Mouse (Mus musculus): ENCODE data around the gene Caskin2.

Gene Caskin2

GRCm38 (mm10) chr11:115831518-115831917 is 18.1 kb upstream of the Caskin2 start:
- DNase-seq (ENCODE audit: low read depth, low spot score): no peak

GRCm38 (mm10) chr11:115830550-115831325 is 17.3 kb upstream of the Caskin2 start:
- DNase-seq (ENCODE audit: low read depth, low spot score): no peak

- no peak for DNase-seq (ENCODE audit: low read depth, low spot score)
Observed at GRCm38 (mm10) chr11:115829036-115829435, 15.6 kb upstream of the Caskin2 start.

GRCm38 (mm10) chr11:115827624-115828023 is 14.2 kb upstream of the Caskin2 start:
- no peak for DNase-seq (ENCODE audit: low read depth, low spot score)

GRCm38 (mm10) chr11:115826487-115826886 is 13.0 kb upstream of the Caskin2 start:
- no peak for DNase-seq (ENCODE audit: low read depth, low spot score)

- DNase-seq (ENCODE audit: low read depth, low spot score): no peak
Observed at GRCm38 (mm10) chr11:115824813-115825212, 11.4 kb upstream of the Caskin2 start.

- peak; percentile 71 for DNase-seq (ENCODE audit: low read depth, low spot score)
Observed at GRCm38 (mm10) chr11:115823774-115824740, 10.6 kb upstream of the Caskin2 start, which contains the start of gene Llgl2. Gene Llgl2, plus strand, starts transcription at chr11:115824049.

- no peak for DNase-seq (ENCODE audit: low read depth, low spot score)
Observed at GRCm38 (mm10) chr11:115821001-115821400, 7.6 kb upstream of the Caskin2 start.

- DNase-seq (ENCODE audit: low read depth, low spot score): no peak
Observed at GRCm38 (mm10) chr11:115819915-115820623, 6.6 kb upstream of the Caskin2 start.

GRCm38 (mm10) chr11:115817331-115817730 is 3.9 kb upstream of the Caskin2 start:
- no peak for DNase-seq (ENCODE audit: low read depth, low spot score)

- peak; percentile 67 for DNase-seq (ENCODE audit: low read depth, low spot score)
Observed at GRCm38 (mm10) chr11:115814605-115815450, 1.4 kb upstream of the Caskin2 start, which contains the start of gene Tsen54. Gene Tsen54, plus strand, starts transcription at chr11:115814724.

- no peak for DNase-seq (ENCODE audit: low read depth, low spot score)
Observed at GRCm38 (mm10) chr11:115812533-115813420, 662 bp downstream of the Caskin2 start.

GRCm38 (mm10) chr11:115812095-115812494 is 1.3 kb downstream of the Caskin2 start:
- DNase-seq (ENCODE audit: low read depth, low spot score): no peak

- DNase-seq (ENCODE audit: low read depth, low spot score): no peak
Observed at GRCm38 (mm10) chr11:115811381-115812093, 1.9 kb downstream of the Caskin2 start.

GRCm38 (mm10) chr11:115810377-115810776 is 3.1 kb downstream of the Caskin2 start:
- DNase-seq (ENCODE audit: low read depth, low spot score): no peak

GRCm38 (mm10) chr11:115809311-115809781 is 4.1 kb downstream of the Caskin2 start:
- DNase-seq (ENCODE audit: low read depth, low spot score): no peak

GRCm38 (mm10) chr11:115808696-115809310 is 4.6 kb downstream of the Caskin2 start:
- DNase-seq (ENCODE audit: low read depth, low spot score): no peak

GRCm38 (mm10) chr11:115807971-115808370 is 5.5 kb downstream of the Caskin2 start:
- no peak for DNase-seq (ENCODE audit: low read depth, low spot score)
